Mouse (Mus musculus): Measurements from ENCODE around the gene Smurf1. TPM values are rescaled to one million over a fixed set of nuclear protein-coding genes. Genes with fewer than 3 reads are reported as not detected.

The Smurf1 gene
- polyA plus RNA-seq, 1 experiment, result 5.8 TPM

DNA sequence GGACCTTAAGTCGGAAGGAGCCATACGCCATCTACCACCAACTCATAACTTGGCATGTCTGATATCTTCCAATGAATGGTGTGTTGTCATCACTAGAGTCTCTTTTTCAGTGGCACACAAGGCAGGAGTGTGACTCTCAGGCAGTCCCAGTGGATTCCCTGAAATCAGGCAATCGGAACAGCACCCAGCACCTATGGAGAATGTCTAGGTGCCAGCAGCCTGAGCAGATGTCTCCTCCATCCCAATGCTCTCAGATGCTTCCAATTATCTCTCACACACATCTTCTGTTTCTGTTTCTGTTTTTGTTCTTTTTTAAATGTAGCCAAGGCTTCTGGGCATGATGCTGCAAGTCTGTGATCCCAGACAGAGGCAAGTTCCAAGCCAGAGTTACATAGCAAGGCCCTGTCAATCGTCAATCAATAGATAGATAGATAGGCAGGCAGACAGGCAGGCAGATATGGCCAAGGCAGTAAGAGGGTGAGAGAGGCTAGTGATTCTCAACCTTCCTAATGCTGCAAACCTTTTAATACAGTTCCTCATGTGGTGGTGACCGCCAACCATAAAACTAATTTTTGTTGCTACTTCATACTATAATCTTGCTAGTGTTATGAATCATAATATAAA is 15.1 kb downstream of the Smurf1 start:
- TF ChIP-seq POLR2A (IDR thresholded peaks at IDR 0.05; ENCODE audit: borderline replicate concordance, control insufficient read depth, low read depth, low read length), result no peak
- no peaks in the 10 kb centered on the region; the same call in 1 of the 2 replicates for H3K4me1 ChIP-seq (ENCODE audit: control insufficient read depth, insufficient read depth, low read length)
- WGBS, result 87% methylated on average over 5 of the region's 5 CpGs
- no peak overlapping the region for H3K4me3 ChIP-seq (replicated peaks; ENCODE audit: control insufficient read depth, low read depth, low read length)
- no peak overlapping the region for H3K27ac ChIP-seq (ENCODE audit: control insufficient read depth, insufficient read depth, low read depth, low read length, poor library complexity)

DNA sequence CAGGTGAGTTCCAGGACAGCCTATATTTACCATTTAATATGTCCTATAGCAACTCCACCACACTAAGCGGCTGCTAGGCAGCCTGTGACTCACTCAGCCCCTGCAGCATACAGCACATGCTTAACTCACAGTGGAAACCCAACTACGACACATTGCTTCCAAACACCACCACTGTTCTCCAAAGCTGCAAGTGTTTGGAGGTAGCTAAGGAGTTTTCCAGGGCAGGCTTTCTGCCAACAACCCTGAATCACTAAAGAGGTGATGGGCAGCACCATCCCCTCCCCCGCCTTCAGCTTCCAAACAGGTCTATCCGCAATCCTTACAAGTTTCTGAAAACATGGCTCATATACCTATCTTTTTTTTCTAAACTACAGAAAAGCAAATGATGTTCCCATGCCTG is 15.8 kb downstream of the Smurf1 start:
- Histone ChIP-seq H3K27ac (ENCODE audit: control insufficient read depth, insufficient read depth, low read depth, low read length, poor library complexity) (no peak overlapping the region), H3K4me1 (ENCODE audit: control insufficient read depth, insufficient read depth, low read length) (peaks cover 2% of the 10 kb centered on the region; the same call in 1 of the 2 replicates), H3K4me3 (replicated peaks; ENCODE audit: control insufficient read depth, low read depth, low read length) (no peak overlapping the region)
- TF ChIP-seq CTCF (IDR thresholded peaks at IDR 0.05; ENCODE audit: control insufficient read depth, insufficient read depth, low read length) (no peak), POLR2A (IDR thresholded peaks at IDR 0.05; ENCODE audit: borderline replicate concordance, control insufficient read depth, low read depth, low read length) (no peak)
- WGBS, result 84% methylated on average over 4 of the region's 4 CpGs

GRCm38 (mm10) chr5:144948422-144948821 is 17.2 kb downstream of the Smurf1 start:
- 83% methylated on average over 11 of the region's 11 CpGs for WGBS
- Histone ChIP-seq H3K4me1 (ENCODE audit: control insufficient read depth, insufficient read depth, low read length) (peaks cover 4% of the 10 kb centered on the region; the same call in 1 of the 2 replicates), H3K4me3 (replicated peaks; ENCODE audit: control insufficient read depth, low read depth, low read length) (no peak overlapping the region), H3K27ac (ENCODE audit: control insufficient read depth, insufficient read depth, low read depth, low read length, poor library complexity) (no peak overlapping the region)
- no peak for TF ChIP-seq POLR2A (IDR thresholded peaks at IDR 0.05; ENCODE audit: borderline replicate concordance, control insufficient read depth, low read depth, low read length)
- no peak for TF ChIP-seq CTCF (IDR thresholded peaks at IDR 0.05; ENCODE audit: control insufficient read depth, insufficient read depth, low read length)

DNA sequence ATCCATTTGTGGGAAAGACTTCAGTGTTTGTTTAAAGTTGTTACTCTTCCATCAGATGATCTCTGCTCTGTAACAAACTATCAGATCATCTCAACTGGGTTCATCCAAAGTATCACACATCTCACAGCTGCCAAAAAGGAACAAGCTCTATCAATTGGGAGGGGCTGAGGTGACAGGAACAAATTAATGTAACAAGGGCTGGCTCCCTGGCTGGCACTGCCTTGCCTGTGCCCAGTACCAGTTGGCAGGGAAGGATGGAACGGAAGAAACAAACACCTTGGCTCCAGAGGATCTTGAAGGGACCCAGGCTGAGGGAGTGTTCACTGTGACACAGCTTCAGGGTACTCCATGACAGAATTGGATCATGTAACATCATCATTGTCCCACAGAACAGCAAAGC is 17.6 kb downstream of the Smurf1 start:
- TF ChIP-seq POLR2A (IDR thresholded peaks at IDR 0.05; ENCODE audit: borderline replicate concordance, control insufficient read depth, low read depth, low read length), result no peak
- no peak for TF ChIP-seq CTCF (IDR thresholded peaks at IDR 0.05; ENCODE audit: control insufficient read depth, insufficient read depth, low read length)
- Histone ChIP-seq H3K4me1 (ENCODE audit: control insufficient read depth, insufficient read depth, low read length) (peaks cover 4% of the 10 kb centered on the region; the same call in 1 of the 2 replicates), H3K27ac (ENCODE audit: control insufficient read depth, insufficient read depth, low read depth, low read length, poor library complexity) (no peak overlapping the region), H3K4me3 (replicated peaks; ENCODE audit: control insufficient read depth, low read depth, low read length) (no peak overlapping the region)
- 83% methylated on average over 1 of the region's 1 CpGs for WGBS

DNA sequence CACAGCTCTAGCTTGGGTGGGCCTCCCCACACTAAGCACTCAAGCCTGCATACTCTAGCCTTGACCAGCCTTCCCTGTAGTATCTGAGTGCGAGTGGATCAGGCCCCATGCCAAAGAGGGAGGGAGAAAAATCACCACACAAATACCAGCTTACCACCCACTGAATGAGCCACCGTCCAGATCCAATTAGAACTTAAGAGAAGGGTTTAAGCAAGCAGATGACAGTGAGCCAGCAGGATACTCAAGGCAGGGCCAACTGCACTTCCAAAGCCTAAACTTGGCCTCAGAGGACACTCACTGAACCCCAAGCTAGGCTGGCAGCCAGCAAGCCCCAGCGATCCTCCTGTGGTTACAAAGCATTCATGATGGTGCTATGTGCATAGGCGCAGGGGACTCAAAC is 19.6 kb downstream of the Smurf1 start:
- H3K4me1 ChIP-seq (ENCODE audit: control insufficient read depth, insufficient read depth, low read length), result peaks cover 4% of the 10 kb centered on the region; the same call in 1 of the 2 replicates
- no peak overlapping the region for H3K4me3 ChIP-seq (replicated peaks; ENCODE audit: control insufficient read depth, low read depth, low read length)
- WGBS, result 76% methylated on average over 4 of the region's 4 CpGs
- no peak overlapping the region for H3K27ac ChIP-seq (ENCODE audit: control insufficient read depth, insufficient read depth, low read depth, low read length, poor library complexity)
- TF ChIP-seq CTCF (IDR thresholded peaks at IDR 0.05; ENCODE audit: control insufficient read depth, insufficient read depth, low read length) (no peak), POLR2A (IDR thresholded peaks at IDR 0.05; ENCODE audit: borderline replicate concordance, control insufficient read depth, low read depth, low read length) (no peak)

DNA sequence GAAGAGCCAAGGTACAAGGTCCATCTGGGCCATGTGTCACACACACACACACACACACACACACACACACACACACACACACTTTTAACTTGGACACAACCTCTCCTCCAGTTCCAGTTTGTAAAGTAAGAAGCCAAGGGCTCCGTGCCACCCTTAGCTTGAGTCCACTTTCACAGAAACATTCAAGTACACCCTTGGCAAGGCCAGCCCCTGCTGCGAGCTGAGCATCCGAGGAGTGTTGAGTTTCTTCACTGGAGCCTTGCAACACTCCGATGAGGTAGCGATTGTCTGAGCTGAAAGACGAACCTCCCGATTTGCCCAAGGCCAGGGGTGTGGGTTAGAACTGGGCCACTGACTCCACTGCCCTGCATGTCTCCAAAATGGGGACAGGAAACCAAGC is 20.7 kb downstream of the Smurf1 start:
- 38% methylated on average over 7 of the region's 7 CpGs for WGBS
- TF ChIP-seq CTCF (IDR thresholded peaks at IDR 0.05; ENCODE audit: control insufficient read depth, insufficient read depth, low read length) (no peak), POLR2A (IDR thresholded peaks at IDR 0.05; ENCODE audit: borderline replicate concordance, control insufficient read depth, low read depth, low read length) (no peak)
- no peak overlapping the region for H3K27ac ChIP-seq (ENCODE audit: control insufficient read depth, insufficient read depth, low read depth, low read length, poor library complexity)
- peaks cover 4% of the 10 kb centered on the region; the same call in 1 of the 2 replicates for H3K4me1 ChIP-seq (ENCODE audit: control insufficient read depth, insufficient read depth, low read length)
- no peak overlapping the region for H3K4me3 ChIP-seq (replicated peaks; ENCODE audit: control insufficient read depth, low read depth, low read length)

- H3K4me1 ChIP-seq (ENCODE audit: control insufficient read depth, insufficient read depth, low read length), result peaks cover 4% of the 10 kb centered on the region; the same call in 1 of the 2 replicates
- TF ChIP-seq POLR2A (IDR thresholded peaks at IDR 0.05; ENCODE audit: borderline replicate concordance, control insufficient read depth, low read depth, low read length), result no peak
- TF ChIP-seq CTCF (IDR thresholded peaks at IDR 0.05; ENCODE audit: control insufficient read depth, insufficient read depth, low read length), result no peak
- 52% methylated on average over 4 of the region's 4 CpGs for WGBS
Observed at GRCm38 (mm10) chr5:144944370-144944769, 21.3 kb downstream of the Smurf1 start.

DNA sequence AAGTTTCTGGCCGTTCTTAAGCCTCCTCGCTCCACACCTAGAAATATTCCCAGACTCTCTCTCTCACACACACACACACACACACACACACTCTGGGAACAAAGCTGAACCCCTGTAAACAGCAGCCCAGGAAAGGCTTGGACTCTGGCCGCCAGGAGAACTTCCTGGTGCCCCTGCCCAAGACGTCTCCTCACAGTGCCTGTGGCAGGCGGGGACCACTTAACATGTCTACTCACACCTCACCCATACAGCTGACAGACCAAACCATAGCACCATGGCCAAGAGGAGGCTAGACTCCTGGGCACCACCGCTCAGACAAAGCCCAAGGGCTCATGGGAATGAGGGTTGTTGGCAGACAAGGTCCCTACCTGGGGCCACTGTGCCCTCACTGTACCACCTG is 22.3 kb downstream of the Smurf1 start:
- Histone ChIP-seq H3K4me1 (ENCODE audit: control insufficient read depth, insufficient read depth, low read length) (peaks cover 4% of the 10 kb centered on the region; the same call in 1 of the 2 replicates), H3K4me3 (replicated peaks; ENCODE audit: control insufficient read depth, low read depth, low read length) (no peak overlapping the region), H3K27ac (ENCODE audit: control insufficient read depth, insufficient read depth, low read depth, low read length, poor library complexity) (no peak overlapping the region)
- no peak for TF ChIP-seq POLR2A (IDR thresholded peaks at IDR 0.05; ENCODE audit: borderline replicate concordance, control insufficient read depth, low read depth, low read length)
- TF ChIP-seq CTCF (IDR thresholded peaks at IDR 0.05; ENCODE audit: control insufficient read depth, insufficient read depth, low read length), result no peak
- WGBS, result 78% methylated on average over 6 of the region's 6 CpGs

More at GRCm38 (mm10) chr5:144944370-144944769, 21.3 kb downstream of the Smurf1 start:
- Histone ChIP-seq H3K27ac (ENCODE audit: control insufficient read depth, insufficient read depth, low read depth, low read length, poor library complexity) (no peak overlapping the region), H3K4me3 (replicated peaks; ENCODE audit: control insufficient read depth, low read depth, low read length) (no peak overlapping the region)
